Mouse (Mus musculus) adrenal gland, adult 18-20 months (tissue): ENCODE measurements around the gene 4930556J24Rik. TPM values are rescaled to one million over a fixed set of nuclear protein-coding genes. Genes with fewer than 3 reads are reported as not detected.
A peak's percentile ranks its signal among the peaks of the same experiment; 100 is the strongest.
"Not testable (repeated sequence)": the region's sequence is repeated elsewhere in the genome, so short reads cannot be mapped to it uniquely, and the experiment has no call there.

Experiments
- DNase-seq, 2 experiments: peaks; one replicate each; pipeline ENCODE4 v3.0.0; 2021 to 2022; ENCODE audit warnings: low spot score in 2 of 2
- long read RNA-seq, 2 experiments: library from polyadenylated mRNA; stranded (forward); transcript quantifications; one replicate each; pipeline ENCODE4 v2.0.0; 2021
- total RNA-seq, 2 experiments: library from RNA; stranded (reverse); gene quantifications; 1 replicate in 1 of 2; 2 replicates in 1 of 2; pipeline ENCODE4 v1.2.3; 2021

The 4930556J24Rik gene
- not detected for total RNA-seq
- long read RNA-seq, experiment 1, partial matches to known transcripts = 0 of 1 reads
- long read RNA-seq, experiment 1, other reads (novel, unspliced or antisense) = 1 of 1 reads
- long read RNA-seq, experiment 2 = 0 reads

DNA sequence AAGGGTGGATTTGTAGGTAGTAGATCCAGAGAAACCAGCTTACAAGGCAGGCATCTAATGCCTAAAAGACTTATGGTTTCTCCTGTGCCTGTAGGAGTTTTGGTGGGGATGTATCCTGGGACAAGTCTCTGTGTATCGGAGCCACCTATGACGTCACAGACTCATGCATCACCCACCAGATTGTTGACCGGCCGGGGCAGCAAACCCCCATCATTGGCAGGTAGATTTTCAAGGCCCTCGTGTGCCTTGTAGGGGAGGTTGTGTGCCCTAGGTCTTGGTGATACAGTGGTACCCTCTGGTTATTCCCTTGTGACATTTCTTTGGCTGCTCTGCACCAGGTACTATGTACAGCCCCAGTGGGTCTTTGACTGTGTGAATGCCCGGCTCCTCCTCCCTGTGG, at the start of gene 4930556J24Rik:
Gene 4930556J24Rik (minus strand): TSS at position 101 of the 400 bp plus-strand sequence.
- DNase-seq = no peak

DNA sequence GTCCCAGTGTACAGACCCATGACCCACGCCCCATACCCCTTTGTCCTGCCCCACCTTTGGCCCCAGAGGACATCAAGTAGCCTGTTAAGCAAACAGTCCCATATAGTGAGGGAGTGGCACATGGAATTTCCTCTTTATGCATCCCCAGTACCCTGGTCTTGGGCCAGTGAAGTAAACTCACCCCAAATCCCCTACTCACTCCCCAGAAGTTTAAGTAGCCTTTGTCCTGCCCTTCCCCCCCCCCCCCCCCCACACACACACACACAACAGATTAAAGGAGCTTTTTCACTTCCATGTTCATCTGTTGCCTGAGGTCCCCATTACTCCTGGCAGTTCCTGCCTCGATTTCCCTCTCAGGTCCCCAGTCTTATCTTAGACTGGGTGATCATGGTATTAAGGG, 46.7 kb upstream of the 4930556J24Rik start:
- no peak for DNase-seq

DNA sequence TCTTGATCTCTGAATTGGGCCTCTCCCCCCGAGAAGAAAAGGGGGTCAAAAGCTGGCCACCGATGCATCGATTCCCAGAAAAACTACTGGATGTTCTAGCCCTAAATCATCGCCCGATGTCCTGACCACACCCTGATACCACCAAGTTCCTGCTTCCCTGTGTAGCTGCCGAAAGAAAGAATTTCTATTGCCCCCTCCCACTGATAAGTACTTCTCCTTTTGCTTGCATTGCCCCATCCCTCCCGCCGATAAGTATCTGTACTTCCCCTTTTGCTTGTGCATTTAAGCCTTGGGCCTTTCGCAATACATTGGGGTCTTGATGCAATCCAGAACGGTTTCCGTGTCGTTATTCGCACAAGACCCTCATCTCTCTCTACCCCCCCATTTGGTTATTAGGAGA, 45.5 kb upstream of the 4930556J24Rik start:
- DNase-seq = not testable (repeated sequence)

DNA sequence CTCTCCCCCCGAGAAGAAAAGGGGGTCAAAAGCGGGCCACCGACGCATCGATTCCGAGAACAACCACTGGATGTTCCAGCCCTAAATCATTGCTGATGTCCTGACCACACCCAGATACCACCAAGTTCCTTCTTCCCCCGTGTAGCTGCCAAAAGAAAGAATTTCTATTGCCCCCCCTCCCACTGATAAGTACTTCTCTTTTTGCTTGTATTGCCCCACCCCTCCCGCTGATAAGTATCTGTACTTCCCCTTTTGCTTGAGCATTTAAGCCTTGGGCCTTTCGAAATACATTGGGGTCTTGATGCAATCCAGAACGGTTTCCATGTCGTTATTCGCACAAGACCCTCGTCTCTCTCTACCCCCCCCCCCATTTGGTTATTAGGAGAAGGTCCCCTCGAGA, 39.2 kb upstream of the 4930556J24Rik start:
- DNase-seq = not testable (repeated sequence)

DNA sequence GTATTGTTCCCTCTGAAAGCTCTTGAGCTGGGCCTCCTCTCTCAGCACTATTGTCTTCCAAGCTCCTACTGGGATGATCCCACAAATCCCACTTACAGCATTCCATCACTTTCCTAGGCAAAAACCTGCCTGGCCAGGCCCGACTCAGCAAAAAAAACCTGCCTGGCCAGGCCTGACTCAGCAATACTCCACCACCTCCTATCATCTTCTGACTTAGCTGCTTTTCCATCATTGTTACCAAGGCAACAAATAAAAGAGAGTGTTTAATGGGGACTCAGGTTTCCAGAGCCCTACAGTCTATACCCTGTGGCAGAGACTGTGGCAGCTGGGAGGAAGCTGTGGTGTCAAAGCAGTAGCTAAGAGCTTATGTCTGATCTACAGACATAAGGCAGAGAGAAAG, 36.0 kb upstream of the 4930556J24Rik start:
- DNase-seq = no peak

DNA sequence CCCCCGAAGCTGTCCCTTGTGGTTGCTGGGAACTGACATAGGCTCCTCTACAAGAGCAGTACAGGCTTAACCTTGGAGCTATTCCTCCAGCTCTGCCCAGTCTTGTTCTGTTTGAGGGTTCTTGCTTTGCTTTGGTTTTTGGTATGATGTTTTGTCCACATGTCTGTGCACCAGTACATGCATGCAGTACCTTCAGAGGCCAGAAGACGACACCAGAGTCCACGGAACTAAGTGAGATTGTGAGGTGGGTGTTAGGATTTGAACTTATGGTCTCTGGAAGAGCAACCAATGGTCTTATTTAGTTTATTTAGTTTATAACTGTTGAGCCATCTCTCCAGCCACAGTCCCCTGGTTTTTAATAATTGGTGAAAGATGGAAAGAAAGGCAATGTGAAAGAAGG, 29.9 kb upstream of the 4930556J24Rik start:
- no peak for DNase-seq

DNA sequence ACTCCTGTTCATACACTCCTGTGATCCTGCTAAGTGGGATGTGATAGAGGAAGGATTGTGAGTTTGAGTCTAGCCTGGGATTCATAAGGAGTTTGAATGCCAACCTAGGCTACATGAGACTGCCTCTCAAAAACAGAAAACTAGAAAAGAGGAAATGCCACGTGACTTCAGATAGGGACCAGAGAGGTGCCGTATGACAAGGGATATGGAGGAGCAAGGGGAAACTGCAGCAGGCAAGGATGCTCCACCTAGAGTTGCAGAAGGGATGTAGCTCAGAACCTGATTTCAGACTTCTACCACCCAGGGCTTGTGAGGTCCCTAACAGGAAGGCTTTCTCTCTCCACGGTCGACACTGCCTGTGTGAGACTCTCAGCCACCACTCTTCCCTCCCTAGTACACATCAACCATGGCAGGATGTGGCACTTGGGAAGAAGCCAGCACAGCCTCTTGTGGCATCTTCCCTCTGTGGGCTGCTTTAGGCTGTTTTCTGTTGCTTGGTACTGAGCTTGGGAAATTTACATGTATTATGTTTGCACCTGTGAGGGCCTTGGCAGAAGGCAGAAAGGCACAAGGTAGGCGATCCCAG, 28.7 kb upstream of the 4930556J24Rik start:
- no peak for DNase-seq

DNA sequence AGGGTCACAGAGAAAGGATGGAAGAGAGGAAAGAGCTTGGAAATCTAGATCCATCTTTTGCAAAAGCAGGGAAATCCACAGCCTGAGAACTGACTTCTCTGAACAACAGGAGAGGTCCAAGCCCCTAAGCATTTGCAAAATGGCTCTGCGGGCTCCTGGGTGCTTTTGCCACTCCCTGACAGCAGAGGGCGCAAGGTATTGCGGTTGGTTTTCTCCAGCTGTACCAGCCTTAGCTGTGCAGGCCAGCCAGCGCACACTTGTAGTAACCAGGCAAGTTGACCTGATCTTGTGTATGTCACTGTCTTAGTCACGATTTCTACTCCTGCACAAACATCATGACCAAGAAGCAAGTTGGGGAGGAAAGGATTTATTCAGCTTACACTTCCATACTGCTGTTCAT, 25.0 kb upstream of the 4930556J24Rik start:
- DNase-seq = peak; percentile 67 to 72

DNA sequence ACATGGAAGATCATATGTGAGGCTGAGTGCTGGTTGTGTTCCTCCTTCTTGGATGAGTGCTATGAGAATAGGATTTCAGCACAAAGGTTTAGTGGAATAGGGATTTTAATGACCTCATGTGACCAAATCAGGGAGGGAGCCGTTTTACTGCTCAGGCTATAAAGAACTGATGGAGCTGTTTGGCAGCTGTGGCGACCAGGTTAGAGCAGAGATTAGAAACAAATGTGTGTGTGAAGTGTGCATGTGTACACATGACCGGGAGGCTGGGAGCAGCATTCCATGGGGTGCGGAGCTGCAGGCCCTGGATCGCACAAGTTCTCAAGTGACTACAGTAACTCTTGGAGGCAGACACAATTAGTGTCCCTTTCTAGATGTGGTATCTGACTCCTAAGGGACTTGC, 23.0 kb upstream of the 4930556J24Rik start:
- DNase-seq = no peak

DNA sequence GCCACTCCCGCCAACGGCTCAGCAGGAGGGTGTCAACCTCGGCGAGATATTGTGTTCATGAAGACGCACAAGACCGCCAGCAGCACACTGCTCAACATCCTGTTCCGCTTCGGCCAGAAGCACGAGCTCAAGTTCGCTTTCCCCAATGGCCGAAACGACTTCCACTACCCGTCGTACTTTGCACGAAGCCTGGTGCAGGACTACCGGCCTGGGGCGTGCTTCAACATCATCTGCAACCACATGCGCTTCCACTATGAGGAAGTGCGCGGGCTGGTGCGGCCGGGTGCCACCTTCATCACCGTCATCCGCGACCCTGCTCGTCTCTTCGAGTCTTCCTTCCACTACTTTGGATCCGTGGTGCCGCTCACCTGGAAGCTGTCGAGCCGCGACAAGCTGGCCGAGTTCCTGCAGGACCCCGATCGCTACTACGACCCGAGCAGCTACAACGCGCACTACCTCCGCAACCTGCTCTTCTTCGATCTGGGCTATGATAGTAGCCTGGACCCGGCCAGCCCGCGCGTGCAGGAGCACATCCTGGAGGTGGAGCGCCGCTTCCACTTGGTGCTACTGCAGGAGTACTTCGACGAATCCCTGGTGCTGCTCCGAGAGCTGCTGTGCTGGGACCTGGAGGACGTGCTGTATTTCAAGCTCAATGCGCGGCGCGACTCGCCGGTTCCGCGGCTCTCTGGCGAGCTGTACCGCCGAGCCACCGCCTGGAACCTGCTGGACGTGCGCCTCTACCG, 21.6 kb upstream of the 4930556J24Rik start:
- no peak for DNase-seq

DNA sequence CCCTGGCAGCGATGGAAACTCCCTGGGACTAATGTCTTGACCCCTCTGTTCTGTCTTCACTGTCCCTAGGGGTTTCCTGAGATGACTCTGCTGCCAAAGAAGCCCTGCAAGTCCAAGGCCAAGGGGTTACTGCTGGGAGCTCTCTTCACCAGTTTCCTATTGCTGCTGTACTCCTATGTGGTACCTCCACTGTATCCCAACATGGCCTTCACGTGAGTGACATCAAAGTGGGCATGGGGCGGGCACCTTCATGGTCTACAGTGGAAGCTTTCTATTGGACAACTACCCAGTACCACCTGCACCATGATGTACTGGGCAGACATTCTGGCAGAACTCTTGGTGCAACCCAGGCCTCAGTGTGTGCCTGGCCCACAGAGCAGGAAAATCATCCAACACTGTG, 20.3 kb upstream of the 4930556J24Rik start:
- no peak for DNase-seq

DNA sequence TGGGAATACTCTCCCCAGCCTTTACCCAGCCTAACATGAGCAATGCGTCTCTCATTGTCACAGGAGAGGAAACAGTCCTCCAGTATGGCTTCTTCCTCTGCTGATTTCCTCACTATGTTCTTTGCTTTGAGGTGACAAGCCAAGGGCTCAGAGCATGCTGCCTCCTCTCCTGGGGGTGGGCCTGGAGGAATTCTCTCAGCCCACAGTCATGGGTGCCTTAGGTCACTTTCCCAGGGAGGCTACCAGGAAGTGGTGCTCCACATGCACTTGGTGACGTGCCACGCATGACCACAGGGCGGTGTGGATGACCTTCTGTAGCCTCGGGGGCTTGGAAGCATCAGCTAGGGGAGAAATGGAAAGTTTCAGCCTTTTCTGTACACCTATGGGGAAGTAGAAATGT, 18.9 kb upstream of the 4930556J24Rik start:
- DNase-seq = no peak

DNA sequence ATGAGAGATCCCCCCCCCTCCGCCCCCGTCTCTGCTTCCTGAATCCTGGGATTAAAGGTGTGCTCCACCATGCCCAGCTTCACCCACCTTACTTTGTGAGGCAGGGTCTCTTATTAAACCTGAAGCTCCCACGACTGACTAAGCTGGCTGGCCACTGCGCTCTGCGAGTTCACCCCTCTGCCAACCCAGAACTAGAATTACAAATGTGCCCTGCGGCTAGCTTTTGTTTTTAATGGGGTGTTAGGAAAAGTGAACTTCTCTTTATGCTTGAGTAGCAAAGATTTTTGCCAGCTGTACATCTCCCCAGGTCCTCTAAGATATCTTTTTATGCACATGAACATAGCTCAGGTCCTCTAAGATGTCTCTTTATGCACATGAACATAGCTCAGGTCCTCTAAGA, 17.3 kb upstream of the 4930556J24Rik start:
- DNase-seq = no peak

DNA sequence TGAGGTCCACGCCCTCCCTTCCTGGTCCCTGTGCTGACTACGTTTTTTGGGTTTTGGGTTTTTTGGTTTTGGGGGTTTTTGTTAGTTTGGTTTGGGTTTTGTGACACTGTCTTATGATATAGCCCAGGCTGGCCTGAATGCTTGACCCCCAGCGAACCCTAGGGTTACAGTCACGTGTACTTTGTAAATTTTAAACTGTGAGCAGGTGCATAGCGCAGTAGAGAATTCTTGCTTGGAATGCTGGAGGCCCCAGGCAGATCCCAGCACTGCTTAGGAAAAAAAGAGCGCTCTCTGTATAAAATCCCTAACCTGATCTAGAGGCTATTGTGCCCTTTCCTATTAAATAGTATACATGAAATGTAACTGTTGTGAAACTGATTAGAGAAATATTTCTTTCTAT, 16.6 kb upstream of the 4930556J24Rik start:
- no peak for DNase-seq

DNA sequence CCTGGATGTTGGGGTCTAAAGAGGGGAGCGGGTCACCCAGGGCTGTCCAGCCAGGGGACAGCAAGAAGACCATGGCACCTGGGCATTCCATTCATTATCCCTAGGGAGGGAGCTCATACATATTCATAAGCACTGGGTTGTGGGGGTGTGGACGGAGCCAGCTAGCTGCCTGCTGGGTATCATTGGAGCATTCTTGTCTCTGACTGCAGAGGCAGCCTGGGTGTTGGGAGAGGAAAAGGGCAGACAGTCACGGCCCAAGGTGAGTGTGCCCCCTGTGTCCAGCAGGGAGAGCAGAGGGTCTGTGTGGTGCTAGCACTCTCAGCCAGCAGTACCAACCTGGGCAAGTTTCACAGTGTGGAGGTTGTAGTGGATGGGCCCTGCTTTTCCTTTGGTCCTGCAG, 13.2 kb upstream of the 4930556J24Rik start:
- DNase-seq = no peak

DNA sequence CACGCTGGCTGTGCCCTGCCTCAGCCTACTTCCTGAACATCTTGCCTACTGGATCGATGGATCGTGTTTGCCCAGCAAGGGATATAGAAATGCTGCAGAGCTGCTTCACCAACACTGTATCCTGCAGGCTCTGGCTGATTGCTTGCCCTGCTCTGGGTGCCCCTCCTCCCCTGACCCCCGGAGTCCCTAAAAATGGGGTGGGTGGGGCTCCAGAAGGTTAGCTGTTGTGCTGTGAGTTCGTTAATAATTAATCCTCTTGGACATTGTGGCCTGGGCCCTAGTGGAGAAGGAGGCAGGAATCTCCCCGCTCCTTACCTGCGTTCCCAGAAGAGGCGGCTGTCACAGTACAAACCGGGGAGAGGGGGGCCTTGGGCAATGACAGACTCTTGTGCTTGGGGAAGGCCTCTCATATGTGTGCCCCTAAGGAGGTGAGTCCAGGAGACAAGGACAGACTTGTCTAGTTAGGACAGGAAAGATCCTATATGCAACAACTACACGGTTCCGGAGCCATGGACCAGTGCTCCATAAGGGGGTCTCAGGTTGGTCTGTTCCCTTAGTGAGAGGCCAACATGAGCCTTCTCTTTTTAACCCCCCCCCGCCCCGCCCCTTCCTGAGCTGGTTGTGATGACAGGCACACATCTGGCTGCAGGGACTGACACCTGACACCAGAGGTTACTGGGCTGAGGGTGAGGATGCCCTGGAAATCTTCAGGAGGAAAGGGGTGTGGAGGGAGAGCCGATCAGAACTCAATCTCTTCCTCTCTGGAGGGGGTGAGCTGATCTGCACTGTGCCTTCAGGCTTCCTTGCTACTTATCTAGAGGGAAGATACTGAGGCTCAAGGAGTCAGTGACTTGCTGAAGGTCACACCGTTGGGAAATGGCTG, 7.5 kb upstream of the 4930556J24Rik start:
- no peak for DNase-seq

DNA sequence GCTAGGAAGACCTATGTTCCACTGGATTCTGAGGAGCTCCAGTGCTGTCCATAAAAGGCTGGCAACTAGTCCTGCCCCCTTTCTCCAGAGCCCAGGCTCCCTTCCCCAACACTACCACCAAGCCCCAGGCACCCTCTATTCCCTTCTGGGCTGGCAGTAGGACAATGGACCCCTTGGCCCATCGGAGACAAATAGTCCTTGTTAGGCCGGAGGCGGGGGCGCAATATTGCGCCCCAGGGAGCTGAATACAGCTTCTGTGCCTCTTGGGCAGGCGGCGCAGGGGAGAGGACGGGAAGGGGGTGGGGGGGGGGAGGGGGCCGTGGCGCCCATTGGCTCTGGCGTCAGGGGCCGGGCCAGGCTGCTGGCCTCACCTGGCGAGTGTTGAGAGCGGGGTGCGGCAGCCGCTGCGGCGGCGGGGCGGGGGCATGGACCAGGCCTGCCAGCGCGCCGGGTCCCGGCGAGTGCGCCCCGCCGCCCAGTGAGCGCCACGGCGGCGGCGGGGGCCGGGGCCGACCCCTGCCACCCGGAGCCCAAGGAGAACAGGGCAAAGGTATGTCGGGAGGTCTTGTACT, 6.8 kb upstream of the 4930556J24Rik start, which contains the start of gene Gal3st1:
Gene Gal3st1 (plus strand): TSS at position 346 of the 572 bp plus-strand sequence.
- DNase-seq = no peak

DNA sequence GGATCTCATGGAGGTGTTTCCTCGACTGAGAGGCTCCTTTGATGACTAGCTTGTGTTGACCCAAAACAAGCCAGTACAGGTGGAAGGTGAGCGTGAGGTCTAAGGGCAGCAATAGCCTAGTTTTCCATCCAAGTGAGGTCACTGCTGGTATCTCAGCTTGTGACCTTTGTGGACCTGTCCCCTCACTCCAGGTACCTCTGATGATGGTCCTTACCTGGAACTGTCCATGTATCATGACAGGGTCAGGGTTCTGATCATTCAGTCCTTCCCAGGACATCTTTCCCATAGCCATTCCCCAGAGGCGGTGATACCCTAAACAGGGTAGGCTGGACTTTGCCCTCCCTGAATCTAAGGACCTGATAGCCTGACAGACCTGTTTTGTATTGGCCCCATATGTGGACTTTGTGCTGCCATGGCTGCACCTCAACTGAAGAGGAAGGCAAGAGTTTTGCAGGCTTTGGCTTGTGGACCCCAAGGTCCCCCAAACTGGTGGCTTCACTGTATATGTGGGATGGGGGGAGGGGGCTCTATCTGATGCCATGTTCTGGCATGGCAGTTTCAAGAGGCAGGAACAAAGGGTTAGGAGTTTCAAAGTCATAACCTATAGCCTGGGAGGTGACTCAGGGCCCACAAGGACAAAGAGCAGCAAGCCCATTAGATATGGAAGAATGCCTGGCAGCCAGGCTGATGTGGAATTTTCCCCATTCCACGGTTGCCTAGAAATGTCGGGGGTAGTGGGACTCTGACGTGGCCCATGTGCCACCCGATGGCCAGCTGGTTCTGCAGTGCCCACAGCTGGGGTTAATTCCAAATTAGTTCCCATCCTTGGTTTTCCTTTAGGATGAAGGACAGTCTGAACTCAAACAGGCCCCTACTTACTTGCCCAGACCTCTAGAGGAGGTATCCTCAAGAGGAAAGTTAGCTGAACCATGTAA, 6.0 kb upstream of the 4930556J24Rik start:
- no peak for DNase-seq

DNA sequence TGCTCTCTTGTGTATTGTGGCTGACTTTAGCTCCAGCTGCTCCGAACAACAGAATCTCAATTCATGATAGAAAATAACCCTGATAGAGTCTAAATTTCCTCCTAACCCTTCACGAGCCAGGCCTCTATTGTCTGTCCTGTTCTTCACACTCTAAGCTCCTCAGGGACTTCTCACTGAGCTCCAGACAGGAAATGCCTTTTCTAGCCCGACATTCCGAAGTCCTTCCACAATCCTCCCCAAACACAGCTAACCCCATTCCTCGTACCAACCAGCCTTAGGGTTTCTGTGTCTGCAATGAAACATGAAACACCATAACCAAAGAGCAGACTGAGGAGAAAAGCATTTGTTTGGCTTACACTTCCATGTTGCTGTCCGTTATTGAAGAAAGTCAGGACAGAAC, 5.0 kb upstream of the 4930556J24Rik start:
- DNase-seq = no peak

DNA sequence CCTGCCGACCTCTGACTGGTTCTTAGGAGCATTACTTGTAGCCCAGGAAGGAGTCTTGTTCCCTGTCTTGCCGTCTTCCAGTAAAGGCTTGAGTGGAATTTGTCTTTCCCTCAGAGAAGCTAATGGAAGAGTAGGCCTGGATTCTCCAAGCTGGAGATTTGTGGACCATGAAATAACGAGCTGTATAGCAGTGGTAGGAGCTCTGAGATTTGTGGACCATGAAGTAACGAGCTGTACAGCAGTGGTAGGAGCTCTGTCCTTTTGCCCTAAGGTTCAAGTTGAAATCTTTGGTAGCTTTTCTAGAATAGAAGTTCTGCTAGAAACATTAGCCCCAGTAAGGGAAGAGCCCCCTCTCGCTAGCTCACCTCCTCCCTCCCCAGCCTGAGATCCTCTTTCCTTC, 1.8 kb upstream of the 4930556J24Rik start:
- DNase-seq = no peak
